Mouse (Mus musculus): ENCODE results near the gene Nup155.
"Not testable (repeated sequence)": the region's sequence is repeated elsewhere in the genome, so short reads cannot be mapped to it uniquely, and the experiment has no call there.

Gene Nup155

GRCm38 (mm10) chr15:8108966-8109743 is at the start of gene Nup155:
TSS of gene Nup155 (plus strand) at chr15:8109273.
- peak; percentile 95 for DNase-seq (ENCODE audit: low read depth, low spot score)

GRCm38 (mm10) chr15:8065221-8065620 is 43.9 kb upstream of the Nup155 start:
- peak; percentile 63 for DNase-seq (ENCODE audit: low read depth, low spot score)

GRCm38 (mm10) chr15:8073159-8073558 is 35.9 kb upstream of the Nup155 start:
- not testable (repeated sequence) for DNase-seq (ENCODE audit: low read depth, low spot score)

- DNase-seq (ENCODE audit: low read depth, low spot score): no peak
Observed at GRCm38 (mm10) chr15:8082139-8082538, 26.9 kb upstream of the Nup155 start.

- no peak for DNase-seq (ENCODE audit: low read depth, low spot score)
Observed at GRCm38 (mm10) chr15:8087293-8087692, 21.8 kb upstream of the Nup155 start.

- DNase-seq (ENCODE audit: low read depth, low spot score): no peak
Observed at GRCm38 (mm10) chr15:8088715-8089114, 20.4 kb upstream of the Nup155 start.

DNA sequence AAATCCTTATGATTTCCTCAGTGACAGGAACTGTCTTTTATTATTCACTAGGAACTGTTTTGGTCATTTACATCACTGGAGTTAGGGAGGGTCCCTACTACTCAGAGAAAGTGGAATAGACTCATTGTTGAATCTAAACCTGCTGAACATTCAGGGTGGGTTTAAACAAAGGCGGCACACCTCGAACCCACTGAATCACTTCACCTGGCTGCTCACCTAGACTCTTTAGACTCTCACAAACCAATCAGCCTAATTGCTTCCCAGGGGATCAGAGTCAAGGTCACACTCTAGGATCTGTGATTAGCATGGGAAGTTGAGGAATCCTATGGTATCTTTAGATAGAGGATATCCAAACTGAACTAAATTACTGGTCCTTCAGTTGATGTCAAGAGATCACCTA is 18.4 kb upstream of the Nup155 start:
- no peak for DNase-seq (ENCODE audit: low read depth, low spot score)

DNA sequence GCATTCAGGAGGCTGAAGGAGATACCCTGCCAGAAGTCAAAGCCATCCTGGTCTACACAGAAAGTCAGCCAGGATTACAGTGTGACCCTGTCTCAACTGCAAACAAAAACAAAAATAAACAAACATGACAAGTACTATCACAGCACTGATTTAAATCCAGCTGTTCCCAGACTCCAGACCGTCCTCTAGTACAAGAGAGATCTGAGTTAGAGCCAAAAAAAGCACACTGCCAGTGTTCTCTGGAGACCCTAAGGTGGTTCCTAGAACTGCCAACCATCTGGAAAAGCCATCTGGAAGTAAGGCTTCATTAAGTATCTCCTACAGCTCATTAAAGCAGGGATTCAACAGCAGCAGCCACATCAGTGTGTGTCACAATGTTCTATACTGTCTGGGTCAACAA is 16.4 kb upstream of the Nup155 start:
- DNase-seq (ENCODE audit: low read depth, low spot score): not testable (repeated sequence)

GRCm38 (mm10) chr15:8097853-8098252 is 11.2 kb upstream of the Nup155 start:
- peak; percentile 87 for DNase-seq (ENCODE audit: low read depth, low spot score)

GRCm38 (mm10) chr15:8098774-8099749 is 10.0 kb upstream of the Nup155 start, which contains the start of gene Wdr70:
TSS of gene Wdr70 (minus strand) at chr15:8099209.
- peak; percentile 96 for DNase-seq (ENCODE audit: low read depth, low spot score)

DNA sequence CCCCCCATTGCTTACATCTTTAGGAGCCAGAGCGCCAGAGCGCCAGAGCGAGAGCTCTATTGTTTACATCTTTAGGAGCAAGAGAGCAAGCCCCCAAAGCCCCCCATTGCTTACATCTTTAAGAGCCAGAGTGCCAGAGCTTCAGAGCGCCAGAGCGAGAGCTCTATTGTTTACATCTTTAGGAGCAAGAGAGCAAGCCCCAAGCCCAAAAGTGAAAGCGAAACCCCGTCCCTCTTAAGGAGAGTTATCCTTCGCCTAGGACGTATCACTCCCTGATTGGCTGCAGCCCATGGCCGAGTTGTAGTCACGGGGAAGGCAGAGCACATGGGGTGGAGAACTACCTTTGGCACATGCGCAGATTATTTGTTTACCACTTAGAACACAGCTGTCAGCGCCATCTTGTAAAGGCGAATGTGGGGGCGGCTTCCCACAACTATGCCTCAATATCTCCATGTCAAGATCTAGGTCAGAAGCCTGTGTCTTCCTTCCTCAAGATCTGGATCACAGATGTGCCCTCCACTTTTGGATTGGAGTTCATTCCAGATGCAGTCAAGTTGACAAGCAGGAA is 7.0 kb upstream of the Nup155 start:
- not testable (repeated sequence) for DNase-seq (ENCODE audit: low read depth, low spot score)

DNA sequence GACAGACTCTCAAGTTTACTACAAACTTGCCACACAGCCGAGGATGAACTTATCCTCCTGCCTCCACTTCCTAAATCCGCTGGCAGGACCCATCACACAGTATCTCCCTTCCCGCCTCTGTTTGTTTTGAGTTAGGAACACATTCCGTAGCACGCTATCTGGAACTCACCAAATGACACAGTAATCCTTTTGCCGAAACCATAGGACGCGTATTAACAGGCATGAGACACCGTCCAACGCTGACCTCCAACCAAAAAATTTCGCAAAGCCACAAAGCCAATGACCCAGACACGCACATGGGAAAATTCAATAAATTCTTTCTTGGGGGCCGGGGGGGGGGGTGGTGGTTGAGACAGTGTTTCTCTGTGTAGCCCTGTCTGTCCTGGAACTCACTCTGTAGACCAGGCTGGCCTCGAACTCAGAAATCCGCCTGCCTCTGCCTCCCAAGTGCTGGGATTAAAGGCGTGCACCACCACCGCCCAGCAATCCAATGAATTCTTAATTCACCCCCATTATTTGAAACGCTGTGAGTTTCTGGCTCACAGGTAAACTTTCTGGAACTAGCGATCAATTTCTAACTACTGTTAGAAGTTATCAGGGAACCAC is 610 bp upstream of the Nup155 start:
- DNase-seq (ENCODE audit: low read depth, low spot score): no peak

- no peak for DNase-seq (ENCODE audit: low read depth, low spot score)
Observed at GRCm38 (mm10) chr15:8109782-8110181, 709 bp downstream of the Nup155 start.

DNA sequence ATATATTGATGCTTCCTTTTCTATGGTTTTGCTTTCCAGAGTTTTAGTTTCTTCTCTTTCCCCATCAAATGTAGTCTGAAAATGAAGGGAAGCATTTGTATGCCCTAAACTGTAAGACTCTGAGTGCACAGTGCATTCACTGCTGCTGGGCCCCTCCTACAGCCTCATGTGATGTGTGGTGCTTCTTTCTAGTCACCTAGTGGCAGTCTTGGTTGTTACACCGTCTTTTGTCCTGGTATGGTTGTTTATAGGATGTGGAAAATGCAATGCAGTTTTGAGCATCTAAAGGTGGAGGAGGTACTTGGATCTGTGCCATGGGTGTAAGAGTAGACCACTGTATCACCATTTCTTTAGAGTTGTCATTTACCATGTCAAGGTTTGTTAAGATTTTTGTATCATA is 20.2 kb downstream of the Nup155 start:
- peak; percentile 16 for DNase-seq (ENCODE audit: low read depth, low spot score)

DNA sequence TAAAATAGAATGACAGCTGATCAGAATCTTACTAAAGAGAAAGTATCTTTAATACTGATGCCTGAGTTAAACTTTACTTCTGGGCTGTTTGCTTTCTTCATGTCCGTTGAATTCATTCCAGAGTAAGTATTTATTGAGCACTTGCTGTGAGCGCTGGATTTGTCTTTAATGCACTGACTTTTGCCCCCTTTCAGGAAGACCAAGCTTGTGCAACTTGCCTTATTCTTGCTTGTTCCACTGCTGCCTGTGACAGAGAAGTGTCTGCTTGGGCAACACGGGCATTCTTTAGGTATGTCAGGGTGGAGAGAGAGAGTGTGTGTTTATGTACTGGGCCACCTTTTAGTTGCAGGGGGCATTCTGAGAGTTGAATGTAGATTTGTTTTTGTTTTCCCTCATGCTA is 22.2 kb downstream of the Nup155 start:
- DNase-seq (ENCODE audit: low read depth, low spot score): no peak

- DNase-seq (ENCODE audit: low read depth, low spot score): no peak
Observed at GRCm38 (mm10) chr15:8131761-8132160, 22.7 kb downstream of the Nup155 start.

GRCm38 (mm10) chr15:8135606-8136005 is 26.5 kb downstream of the Nup155 start:
- peak; percentile 12 for DNase-seq (ENCODE audit: low read depth, low spot score)

GRCm38 (mm10) chr15:8161841-8162240 is 52.8 kb downstream of the Nup155 start:
- no peak for DNase-seq (ENCODE audit: low read depth, low spot score)

- peak; percentile 94 for DNase-seq (ENCODE audit: low read depth, low spot score)
Observed at GRCm38 (mm10) chr15:8168591-8169265, 59.7 kb downstream of the Nup155 start, which contains the start of gene Cplane1. TSS of gene Cplane1 (plus strand) at chr15:8169106.

- no peak for DNase-seq (ENCODE audit: low read depth, low spot score)
Observed at GRCm38 (mm10) chr15:8169266-8169746, 60.2 kb downstream of the Nup155 start.

DNA sequence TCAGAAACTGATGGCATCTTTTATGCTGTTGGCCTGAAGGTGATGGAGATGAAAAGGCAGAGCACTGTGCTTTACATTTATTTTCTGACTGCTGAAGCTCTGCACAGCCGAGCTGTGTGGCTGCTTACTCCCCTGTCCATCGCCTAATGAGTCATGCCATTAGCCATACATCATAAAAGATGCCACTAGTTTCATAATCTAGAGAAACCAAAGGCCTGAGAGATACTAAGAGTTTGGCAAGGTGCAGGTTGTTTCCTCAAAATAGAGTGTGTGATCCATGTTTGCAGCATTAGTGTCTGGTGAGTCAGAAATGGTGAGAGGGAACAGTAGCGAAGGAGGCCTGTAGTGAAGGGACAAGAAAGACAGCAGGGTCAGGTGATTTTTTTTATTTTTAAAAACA is 80.5 kb downstream of the Nup155 start:
- DNase-seq (ENCODE audit: low read depth, low spot score): no peak
